Mouse (Mus musculus) T-helper 2 cell (primary cell): ENCODE data around the gene Thoc6.

Experiments used
- in situ Hi-C: fragments of 300-600 bp; cut with MboI, MseI; formaldehyde crosslinking; loops from one replicate; pipeline ENCODE4 v1.15.1; 2025; ENCODE audit warnings: high pct_unique_total_duplicates

The Thoc6 gene

GRCm38 (mm10) chr17:23644613-23645495 lies 28.8 kb downstream of the Thoc6 start, which contains the start of gene Mmp25:
Gene Mmp25 (minus strand): TSS chr17:23645277.
- in situ Hi-C loops, result no loop called here

- in situ Hi-C loops, result no loop called here
Observed at GRCm38 (mm10) chr17:23631241-23631640, 42.4 kb downstream of the Thoc6 start.

- in situ Hi-C loops, result no loop called here
Observed at GRCm38 (mm10) chr17:23630195-23631020, 43.3 kb downstream of the Thoc6 start.

GRCm38 (mm10) chr17:23627813-23628212 lies 45.9 kb downstream of the Thoc6 start:
- in situ Hi-C loops, result no loop called here

GRCm38 (mm10) chr17:23620351-23620750 lies 53.3 kb downstream of the Thoc6 start:
- in situ Hi-C loops, result no loop called here
